Mouse (Mus musculus) urinary bladder, postnatal 14 days (tissue): ENCODE data around the gene Zfp986.
"Not testable (repeated sequence)": the region's sequence is repeated elsewhere in the genome, so short reads cannot be mapped to it uniquely, and the experiment has no call there.

Source experiments
- DNase-seq: peaks from one replicate; pipeline ENCODE4 v3.0.0; 2021; ENCODE audit warnings: low spot score

Zfp986 gene

GRCm38 (mm10) chr4:145868494-145868893 is at the start of gene Zfp986:
TSS of gene Zfp986 (plus strand) at chr4:145868794.
- not testable (repeated sequence) for DNase-seq

DNA sequence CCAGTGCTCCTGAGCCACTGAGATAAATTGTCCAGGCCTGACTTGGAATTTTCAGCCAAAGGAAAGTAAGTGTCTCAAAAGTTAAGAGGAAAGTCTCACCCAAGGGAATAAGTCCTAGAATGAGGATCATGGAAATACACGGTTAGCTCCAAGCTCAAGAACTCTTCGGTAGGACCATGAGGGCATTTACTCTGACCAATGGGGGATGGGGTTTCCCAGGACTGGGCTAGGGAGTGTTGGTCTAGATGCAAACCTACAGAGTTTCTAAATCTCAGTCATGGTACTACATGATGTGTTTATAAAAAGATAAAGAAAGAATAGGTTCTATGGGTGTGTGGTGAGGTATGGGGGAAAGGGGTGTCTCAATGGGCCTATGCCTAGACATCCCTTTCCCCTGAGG is 48.6 kb upstream of the Zfp986 start:
- DNase-seq: not testable (repeated sequence)

DNA sequence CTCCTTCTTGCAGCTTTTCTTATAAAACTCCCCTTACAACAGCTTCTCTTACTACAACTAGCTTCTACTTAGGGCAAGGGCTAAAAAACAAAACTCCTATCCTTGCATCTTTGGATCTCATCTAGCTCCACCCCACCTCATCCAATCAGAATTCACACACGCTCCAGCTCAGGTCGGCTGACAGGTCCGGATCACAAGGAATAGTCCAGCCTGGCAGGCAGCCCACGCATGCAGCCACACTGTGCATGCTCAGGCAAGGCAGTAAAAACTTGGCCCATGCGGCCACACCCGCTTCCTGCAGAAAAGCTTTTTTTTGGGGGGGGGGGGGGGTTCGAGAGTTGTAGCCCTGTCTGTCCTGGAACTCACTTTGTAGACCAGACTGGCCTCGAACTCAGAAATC is 43.0 kb upstream of the Zfp986 start:
- DNase-seq: not testable (repeated sequence)

GRCm38 (mm10) chr4:145831328-145832062 is 37.1 kb upstream of the Zfp986 start:
- not testable (repeated sequence) for DNase-seq

DNA sequence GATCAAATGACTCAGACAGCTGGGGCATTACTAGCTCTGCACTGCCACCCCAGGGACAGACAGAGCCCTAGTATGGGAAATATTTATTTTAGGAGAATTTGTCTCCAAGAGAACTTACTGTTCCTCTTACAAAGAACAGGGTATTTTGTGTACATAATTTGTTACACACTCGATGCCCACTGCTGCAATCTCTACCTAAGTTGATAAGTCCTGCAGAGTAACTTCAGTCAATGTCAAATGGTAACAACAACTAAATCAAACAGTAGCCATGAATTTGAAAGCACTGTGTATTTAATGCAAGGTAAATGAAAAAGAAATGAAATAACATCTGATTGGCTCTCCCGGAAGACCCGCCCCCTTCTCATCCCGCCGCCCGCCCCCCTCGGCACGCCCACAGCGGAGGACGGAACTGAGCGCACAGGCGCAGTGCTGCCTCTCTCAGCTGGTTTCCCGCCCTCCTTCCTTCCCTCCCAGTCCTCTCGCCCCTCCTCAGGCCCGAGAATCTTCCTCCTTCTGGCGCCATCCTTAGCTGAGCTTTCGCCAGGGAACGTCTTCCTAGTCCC is 32.2 kb upstream of the Zfp986 start:
- DNase-seq: not testable (repeated sequence)

DNA sequence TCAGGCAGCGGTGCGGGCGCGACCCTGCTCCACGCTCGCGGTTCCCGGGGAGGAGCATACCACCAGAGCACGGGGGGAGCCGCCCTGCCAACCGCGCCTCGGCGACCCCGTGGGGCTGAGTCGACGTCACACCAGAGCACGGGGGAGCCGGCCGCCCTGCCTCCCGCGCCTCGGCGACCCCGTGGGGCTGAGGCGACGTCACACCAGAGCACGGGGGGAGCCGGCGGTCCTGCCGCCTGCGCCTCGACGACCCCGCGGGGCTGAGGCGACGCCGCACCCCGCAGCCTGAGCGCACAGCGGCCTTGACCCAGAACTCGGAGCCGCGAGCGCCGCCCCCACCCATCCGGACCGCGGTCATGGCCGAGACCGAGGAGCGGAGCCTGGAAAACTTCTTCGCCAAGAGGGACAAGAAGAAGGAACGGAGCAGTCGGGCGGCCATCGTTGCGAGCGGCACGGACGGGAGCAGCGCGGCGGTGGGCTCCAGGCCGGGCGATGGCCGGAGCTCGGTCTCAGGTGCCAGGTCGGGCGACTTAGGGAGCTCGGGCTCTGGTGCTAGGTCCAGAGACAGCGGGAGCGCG is 31.6 kb upstream of the Zfp986 start:
- DNase-seq: not testable (repeated sequence)

DNA sequence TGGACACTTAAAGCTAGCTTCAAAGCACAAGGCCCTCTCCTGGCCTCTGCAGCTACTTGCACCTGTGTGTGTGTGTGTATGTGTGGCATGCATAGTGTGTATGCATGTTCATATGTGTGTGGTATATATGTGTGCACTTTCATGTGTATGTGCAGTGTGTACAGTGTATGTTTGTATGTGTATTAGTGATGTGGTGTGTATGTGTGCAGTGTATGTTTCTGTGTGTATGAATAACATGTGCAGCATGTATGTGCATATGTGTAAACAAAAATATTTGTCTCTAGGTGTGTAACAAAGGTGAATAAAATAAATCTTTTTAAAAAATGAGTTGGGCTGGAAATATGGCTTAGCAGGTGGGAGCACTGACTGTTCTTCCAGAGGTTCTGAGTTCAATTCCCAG is 21.8 kb upstream of the Zfp986 start:
- not testable (repeated sequence) for DNase-seq

DNA sequence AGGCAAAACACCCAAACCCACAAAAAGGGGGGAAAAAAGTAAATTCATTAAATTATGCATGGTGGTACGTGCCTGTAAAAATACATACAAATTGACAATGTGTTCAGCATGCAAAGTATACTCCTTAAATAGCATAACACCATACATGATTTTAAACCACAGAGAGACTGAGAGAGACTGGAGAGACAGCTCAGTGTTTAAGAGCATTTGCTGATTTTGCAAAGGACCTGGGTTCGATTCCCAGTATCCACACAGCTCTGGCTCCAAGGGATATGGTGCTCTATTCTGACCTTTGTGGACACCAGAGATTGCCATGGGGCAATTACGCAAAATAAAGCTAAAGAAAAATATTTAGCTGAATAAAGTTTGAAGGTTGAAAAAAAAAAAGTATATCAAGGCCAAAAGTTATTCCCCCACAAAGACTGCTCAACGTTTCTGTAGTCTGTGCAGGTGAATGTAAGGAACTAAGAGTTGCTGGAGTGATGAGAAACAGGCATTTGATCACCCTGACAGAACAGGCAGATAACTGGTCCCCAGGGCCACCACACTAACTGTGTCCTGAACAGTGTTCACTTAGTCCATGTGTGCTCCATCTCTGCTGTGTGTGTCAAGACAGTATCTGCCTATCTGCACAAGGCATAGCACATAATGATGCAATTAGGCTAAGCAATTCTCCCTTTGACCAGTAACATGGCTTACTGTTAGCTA is 20.3 kb upstream of the Zfp986 start:
- DNase-seq: not testable (repeated sequence)

- DNase-seq: not testable (repeated sequence)
Observed at GRCm38 (mm10) chr4:145848891-145849214, 19.7 kb upstream of the Zfp986 start.

GRCm38 (mm10) chr4:145851421-145851820 is 17.2 kb upstream of the Zfp986 start:
- not testable (repeated sequence) for DNase-seq

DNA sequence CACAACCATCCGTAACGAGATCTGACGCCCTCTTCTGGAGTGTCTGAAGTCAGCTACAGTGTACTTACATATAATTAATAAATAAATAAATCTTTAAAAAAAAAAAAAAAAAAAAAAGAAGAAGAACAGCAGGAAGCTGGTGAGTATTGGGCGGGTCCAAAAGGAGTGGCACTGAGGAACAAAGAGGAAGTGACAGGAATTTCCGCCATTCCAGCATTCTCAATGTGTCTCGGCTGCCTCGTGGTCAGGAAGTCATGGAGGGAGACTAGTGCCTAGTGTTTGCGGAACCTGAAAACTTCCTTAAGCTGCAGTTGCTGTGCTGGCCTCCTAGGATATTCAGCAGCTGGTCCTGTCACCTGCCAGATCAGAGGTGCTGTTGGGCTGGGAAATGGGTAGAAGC is 4.7 kb upstream of the Zfp986 start:
- not testable (repeated sequence) for DNase-seq
